Mouse (Mus musculus) thymus, postnatal 0 days (tissue): ENCODE data around the gene Eri3. TPM values are rescaled to one million over a fixed set of nuclear protein-coding genes. Genes with fewer than 3 reads are reported as not detected.

Experiments used
- microRNA-seq: library from miRNA; unstranded; fragments of <30 nt; microRNA quantifications from one replicate; pipeline ENCODE4, GENCODE M21; 2016; ENCODE audit warnings: borderline number of aligned reads
- polyA plus RNA-seq: library from polyadenylated mRNA; unstranded; fragments of >200 nt; fragmentation: Nextera tagmentation; extraction: Ambion mirVana; gene quantifications from 2 replicates; pipeline ENCODE4 v1.2.1, GENCODE M21; 2015

Eri3 gene
- polyA plus RNA-seq, 1 experiment from 2014 or later: 79.9 TPM

Small RNA genes within 50 kb of the gene (microRNA-seq; reads per million reads assigned to microRNA genes)
- not detected for gene Gm25559

Other genes with a start within 250 kb of the Eri3 start
- gene Rnf220, start 53.3 kb upstream of the Eri3 start, polyA plus RNA-seq: 69.2 and 74.0 TPM in 2 replicates
- 51.7 and 53.7 TPM in 2 replicates for gene Dmap1, start 131.9 kb downstream of the Eri3 start, polyA plus RNA-seq
- not detected in 2 replicates for gene Gm12845, start 174.0 kb downstream of the Eri3 start, polyA plus RNA-seq
- gene Klf17, start 215.3 kb downstream of the Eri3 start, polyA plus RNA-seq: 0.10 TPM in 1 of 2 replicates, not detected in the other